Mouse (Mus musculus) heart, postnatal 4 days (tissue): Measurements from ENCODE around the gene Col27a1. TPM values are rescaled to one million over a fixed set of nuclear protein-coding genes. Genes with fewer than 3 reads are reported as not detected.

Source experiments
- DNase-seq: peaks from one replicate; pipeline ENCODE4 v3.0.0; 2021
- total RNA-seq, 2 experiments: library from RNA; stranded (reverse); gene quantifications; 2 replicates each; pipeline ENCODE4 v1.2.3; 2021

Gene Col27a1
- total RNA-seq, 2 experiments from 2014 or later: 6.5 TPM

GRCm38 (mm10) chr4:63262941-63263340 is 49.1 kb downstream of the Col27a1 start:
- DNase-seq: no peak

DNA sequence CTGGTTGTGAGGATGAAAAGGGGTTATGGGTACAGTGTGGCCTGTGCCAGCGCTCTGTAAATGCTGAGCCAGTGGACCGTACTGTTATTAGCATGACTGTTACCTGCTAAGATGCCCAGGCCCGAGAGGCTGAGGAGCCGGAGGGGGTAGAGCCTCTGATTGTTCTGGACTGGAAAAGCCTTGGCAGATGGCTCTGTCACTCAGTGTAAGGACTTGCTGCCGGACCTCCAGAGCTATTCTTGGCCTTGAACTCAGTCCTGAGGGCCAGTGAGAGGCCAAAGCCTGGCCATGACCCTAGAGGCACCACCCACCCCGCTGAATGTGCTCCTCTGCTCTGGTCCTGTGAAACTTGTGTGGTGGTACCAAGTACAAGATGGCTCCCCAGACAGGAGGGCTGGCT is 52.5 kb downstream of the Col27a1 start:
- DNase-seq: no peak

GRCm38 (mm10) chr4:63267121-63267520 is 53.3 kb downstream of the Col27a1 start:
- no peak for DNase-seq

DNA sequence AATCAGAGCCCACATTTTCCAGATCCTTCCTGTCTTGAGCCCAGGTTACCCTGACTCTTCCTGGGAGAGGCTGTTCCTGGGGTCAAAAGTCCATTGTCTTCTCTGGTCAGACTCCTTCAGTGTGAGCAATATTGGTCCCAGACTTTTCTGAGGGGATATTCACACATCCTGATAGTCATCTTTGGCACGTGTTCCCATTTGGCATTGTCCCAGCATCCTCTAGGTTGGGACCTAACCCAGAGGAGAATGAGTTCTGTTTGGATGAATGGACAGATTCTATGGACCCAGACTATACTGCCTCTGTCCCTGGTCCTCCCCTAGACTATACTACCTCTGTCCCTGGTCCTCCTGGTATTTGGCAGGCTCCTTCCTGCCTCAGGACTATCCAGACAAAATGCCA is 53.8 kb downstream of the Col27a1 start:
- no peak for DNase-seq

GRCm38 (mm10) chr4:63268777-63269176 is 55.0 kb downstream of the Col27a1 start:
- DNase-seq: peak; percentile 71

DNA sequence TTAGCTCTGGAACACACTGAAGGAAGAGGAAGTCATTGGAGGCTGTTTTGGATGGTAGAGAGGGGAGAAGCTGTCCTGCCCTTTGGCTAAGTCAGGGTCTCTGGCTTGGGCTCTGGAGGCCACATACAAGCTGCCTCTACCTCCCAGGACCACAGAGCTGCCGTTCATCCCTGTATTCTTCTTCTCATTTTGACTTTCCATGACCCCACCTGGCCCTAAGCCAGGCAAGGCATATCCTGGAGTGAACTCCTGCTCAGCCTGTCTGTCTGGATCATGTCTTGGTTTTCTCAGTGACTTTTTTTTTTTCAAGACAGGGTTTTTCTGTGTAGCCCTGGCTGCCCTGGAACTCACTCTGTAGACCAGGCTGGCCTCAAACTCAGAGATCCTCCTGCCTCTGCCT is 60.7 kb downstream of the Col27a1 start:
- DNase-seq: peak; percentile 35

- peak; percentile 24 for DNase-seq
Measured at GRCm38 (mm10) chr4:63275251-63275650, 61.4 kb downstream of the Col27a1 start.

DNA sequence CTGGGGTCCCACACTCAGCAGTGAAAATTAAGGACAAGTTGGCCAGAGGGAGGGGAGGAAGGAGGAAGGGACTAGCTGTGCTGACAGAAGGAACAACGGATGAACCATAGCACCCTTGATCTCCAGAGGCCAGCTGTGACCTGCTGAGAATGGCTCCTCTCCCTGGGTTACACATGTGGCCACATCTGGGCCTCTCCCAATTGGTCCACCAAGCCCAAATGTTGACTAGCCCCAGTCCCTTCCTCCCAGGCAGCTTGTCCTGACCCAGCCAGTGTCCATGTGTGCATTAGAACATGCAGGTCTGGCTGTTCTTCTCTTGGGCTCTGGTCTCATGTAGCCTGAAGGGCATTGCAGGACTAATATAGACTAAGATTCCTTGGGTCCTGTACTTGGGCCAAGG is 62.8 kb downstream of the Col27a1 start:
- DNase-seq: no peak

DNA sequence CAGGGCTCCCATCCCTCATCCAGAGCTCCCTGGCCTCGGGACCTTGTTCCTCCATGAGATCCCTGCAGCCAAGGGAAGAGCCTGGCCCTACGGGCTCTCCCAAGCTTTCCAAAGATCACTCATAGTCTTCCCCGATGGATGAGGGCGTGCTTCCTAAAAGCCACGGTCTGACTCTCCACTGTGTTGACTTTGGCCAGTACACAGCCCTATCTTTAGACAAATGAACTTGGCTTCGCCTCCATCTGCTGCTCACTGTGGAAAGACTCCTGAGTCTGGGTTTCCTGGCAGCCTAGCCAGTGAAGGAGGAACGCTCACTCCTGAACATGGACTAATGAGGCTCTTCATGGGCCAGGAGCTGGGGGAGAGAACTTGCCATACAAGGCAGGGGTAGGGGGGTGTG is 65.0 kb downstream of the Col27a1 start:
- DNase-seq: peak; percentile 65

DNA sequence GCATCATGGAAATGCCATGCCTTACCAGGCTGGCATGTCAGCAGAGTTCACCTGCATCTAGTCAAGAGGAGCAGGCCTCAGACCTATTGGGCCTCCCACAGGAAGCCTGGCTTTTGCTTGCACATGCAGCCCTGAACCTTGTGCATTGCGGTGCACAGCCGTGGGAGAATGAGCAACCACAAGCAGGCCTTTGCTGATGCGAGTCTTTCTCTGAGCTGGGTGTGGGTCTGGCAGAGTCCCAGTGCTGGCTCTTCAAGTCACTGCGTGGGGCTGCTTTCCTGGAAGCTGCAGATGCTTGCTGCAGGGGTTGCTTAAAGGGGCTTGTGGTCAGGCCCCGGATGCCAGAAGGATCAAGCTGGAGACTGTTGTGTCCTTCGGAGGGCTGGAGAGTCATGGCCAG is 67.9 kb downstream of the Col27a1 start:
- DNase-seq: no peak

- DNase-seq: no peak
Measured at GRCm38 (mm10) chr4:63283319-63283718, 69.5 kb downstream of the Col27a1 start.

- DNase-seq: no peak
Measured at GRCm38 (mm10) chr4:63286034-63286433, 72.2 kb downstream of the Col27a1 start.

- no peak for DNase-seq
Measured at GRCm38 (mm10) chr4:63288497-63288896, 74.7 kb downstream of the Col27a1 start.

DNA sequence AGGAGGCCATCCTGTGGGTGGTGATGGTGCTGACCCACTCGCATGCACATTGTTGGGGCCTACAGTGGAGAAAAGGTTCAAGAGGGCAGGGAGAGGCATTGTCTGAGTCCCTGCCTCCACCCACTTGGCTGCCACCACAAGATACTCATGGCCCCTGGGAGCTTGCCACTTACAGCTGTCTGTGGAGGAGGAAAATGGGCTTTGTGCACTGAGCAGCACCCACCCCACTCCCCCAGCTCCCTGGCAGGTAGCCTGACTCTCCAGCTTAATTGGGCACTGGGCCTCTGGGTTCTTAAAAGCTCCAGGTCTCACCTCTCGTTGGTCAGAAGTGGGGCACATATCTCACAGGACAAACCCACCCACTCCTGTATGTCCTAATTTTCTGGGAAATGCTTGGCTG is 76.3 kb downstream of the Col27a1 start:
- peak; percentile 49 for DNase-seq

DNA sequence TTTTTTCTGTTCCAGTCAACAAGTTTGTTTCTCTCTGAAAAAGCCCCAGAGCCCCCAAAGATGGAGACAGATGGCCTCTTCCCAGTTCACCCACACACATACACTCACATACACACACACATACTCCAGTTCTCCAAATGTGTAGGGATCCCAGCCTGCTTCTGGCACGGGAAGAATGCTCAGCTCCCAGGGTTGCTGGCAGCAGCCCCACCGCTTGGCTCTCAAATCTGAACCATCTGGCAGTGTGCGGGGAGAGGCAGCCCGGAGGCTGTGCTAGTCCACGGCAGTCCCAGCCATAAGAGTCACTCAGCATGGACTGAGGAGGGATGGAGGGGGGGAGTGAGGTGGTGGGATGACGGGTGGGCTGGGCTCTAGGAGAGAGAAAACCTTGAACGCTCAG is 77.3 kb downstream of the Col27a1 start:
- peak; percentile 91 for DNase-seq

DNA sequence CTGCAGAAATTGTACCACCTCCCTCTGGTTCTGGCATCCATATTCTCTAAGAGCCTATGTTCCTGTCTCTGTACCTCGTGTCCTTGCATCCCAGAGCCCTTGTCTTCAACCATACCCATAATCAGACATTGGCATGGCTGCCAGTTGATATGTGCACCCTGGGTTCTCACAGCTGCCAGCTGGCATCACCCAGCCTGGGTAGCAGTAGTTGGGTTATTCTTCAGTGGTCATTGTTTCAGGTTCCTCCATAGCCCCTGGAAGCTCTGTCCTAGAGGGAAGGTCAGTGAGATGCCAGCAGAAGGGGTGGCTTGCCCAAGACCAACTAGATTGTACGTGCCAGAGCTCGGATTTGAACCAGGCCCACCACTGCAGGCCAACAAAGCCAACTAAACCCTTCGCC is 77.9 kb downstream of the Col27a1 start:
- no peak for DNase-seq

DNA sequence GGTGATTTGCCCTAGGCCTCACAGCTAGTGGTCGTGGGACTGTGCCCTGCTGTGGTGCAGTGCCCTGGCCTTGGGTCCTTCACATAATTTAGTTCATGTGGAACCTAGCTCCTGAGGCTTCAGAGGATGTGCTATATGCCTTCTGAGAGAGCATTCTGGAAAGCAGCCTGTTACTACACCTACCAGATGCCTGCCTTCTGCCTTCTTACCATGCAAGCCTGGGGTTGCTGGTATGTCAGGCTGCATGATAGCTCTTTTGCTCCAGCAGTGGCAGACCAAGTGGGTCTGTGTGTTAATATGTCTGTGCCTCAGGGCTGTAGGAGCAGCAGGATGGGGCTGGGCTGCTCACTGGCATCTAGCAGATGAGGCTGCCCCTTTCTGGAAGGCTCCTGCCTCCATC is 81.8 kb downstream of the Col27a1 start:
- DNase-seq: no peak

DNA sequence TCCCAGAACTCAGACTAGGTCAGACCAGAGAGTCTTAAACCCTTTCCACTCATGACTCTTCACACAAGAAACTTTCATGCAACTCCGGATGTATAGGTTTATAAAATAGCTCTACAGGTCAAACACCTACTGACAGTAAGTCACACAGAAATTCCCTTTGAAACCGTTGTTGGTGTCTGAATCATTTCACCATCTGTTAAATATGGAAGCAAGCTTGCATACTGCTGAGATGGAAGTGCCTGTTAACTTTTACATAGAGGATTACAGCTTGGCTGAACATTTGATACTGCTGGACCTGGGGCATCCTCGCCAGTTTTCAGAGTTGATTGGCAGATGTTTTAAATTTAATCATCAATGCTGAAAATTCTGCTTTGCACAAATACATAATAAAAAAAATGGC is 82.5 kb downstream of the Col27a1 start:
- no peak for DNase-seq

- no peak for DNase-seq
Measured at GRCm38 (mm10) chr4:63296876-63297275, 83.1 kb downstream of the Col27a1 start.

DNA sequence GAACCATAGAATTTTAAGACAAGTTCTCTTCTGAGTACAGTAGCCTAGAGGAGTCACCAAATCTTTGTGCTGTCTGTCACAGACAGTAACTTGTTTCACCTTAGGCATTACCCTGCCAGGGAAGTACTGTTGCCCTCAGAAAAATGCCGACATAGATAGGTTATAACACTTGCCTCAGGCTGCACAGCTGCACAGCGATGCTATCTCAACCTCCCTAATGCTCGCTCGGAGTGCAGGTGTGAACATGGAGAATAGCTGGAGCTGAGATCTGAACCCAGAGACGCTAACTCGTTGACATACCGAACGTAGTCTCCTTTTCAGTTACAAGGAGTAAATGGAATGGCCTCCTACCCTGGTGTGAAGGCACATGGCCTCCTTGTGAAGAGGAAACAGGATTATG is 84.4 kb downstream of the Col27a1 start:
- no peak for DNase-seq

DNA sequence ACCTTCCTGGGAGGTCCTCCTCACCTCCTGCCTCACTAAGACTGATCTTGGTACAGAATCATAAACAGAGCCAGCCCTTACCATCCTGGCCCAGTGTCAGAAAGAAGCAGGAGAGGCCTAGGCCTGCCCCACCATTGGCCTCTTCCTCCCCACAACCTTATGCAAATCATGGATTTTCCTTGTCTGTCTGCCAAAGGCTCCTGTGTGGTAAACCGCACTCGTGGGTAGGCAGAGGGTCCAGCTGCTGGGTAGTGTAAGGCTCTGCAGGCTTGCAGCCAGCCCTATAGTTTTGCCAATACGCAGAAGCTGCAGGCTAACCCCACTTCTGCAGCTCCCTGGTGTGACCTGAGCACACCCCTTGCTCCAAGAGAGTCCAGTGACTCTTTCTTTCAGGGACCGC is 88.8 kb downstream of the Col27a1 start:
- DNase-seq: no peak

- peak; percentile 94 for DNase-seq
Measured at GRCm38 (mm10) chr4:63307175-63308062, 93.6 kb downstream of the Col27a1 start.

GRCm38 (mm10) chr4:63308316-63308715 is 94.5 kb downstream of the Col27a1 start:
- no peak for DNase-seq

DNA sequence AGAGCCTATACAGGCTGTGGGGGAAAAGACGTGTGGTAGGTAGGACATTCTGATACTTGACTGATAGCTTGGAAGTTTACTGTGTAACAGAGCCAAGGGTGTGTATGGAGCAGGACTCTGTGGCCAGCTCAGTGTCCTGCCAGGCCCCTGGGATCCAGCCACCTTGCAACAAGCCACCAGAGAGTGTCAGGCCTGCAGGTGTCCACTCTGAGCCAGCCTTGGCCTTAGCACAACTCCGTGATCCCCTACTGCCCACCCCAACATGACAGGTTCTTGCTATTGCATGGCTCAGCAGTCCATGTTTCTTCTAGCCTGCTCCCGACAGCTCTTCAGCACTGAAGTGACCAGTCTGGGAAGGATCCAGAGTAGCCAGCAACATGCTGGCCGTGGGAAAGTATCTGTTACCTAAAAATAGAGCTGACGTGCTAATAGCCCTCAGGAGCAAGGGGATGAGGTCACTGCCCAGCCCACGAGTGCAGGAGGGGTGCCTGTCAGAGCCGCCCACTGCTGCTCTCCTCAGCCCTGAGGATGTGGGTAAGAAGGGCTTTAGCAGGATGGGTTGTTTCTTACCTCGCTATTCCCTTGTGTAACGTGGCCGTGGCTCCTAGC is 96.5 kb downstream of the Col27a1 start:
- DNase-seq: peak; percentile 72
